Mouse (Mus musculus): ENCODE measurements around the gene Ovol3. TPM values are rescaled to one million over a fixed set of nuclear protein-coding genes. Genes with fewer than 3 reads are reported as not detected.

The Ovol3 gene
- polyA plus RNA-seq, 1 experiment from 2014 or later, result not detected

Other genes starting within 250 kb of the Ovol3 start
- gene Zfp14, start 184.3 kb downstream of the Ovol3 start, polyA plus RNA-seq (2015; fragmentation: Nextera tagmentation; extraction: Ambion mirVana), result 13.4 and 13.7 TPM in 2 replicates
- 10.2 and 13.4 TPM in 2 replicates for gene Zfp82, start 162.8 kb downstream of the Ovol3 start, polyA plus RNA-seq (2015; fragmentation: Nextera tagmentation; extraction: Ambion mirVana)
- gene Gm26920, start 145.3 kb downstream of the Ovol3 start, polyA plus RNA-seq (2015; fragmentation: Nextera tagmentation; extraction: Ambion mirVana), result 2.0 and 3.2 TPM in 2 replicates
- 18.1 and 18.7 TPM in 2 replicates for gene Zfp566, start 145.2 kb downstream of the Ovol3 start, polyA plus RNA-seq (2015; fragmentation: Nextera tagmentation; extraction: Ambion mirVana)
- gene Zfp260, start 140.9 kb downstream of the Ovol3 start, polyA plus RNA-seq (2015; fragmentation: Nextera tagmentation; extraction: Ambion mirVana), result 79.5 and 87.9 TPM in 2 replicates
- gene Zfp382, start 113.8 kb downstream of the Ovol3 start, polyA plus RNA-seq (2015; fragmentation: Nextera tagmentation; extraction: Ambion mirVana), result 24.5 and 26.6 TPM in 2 replicates
- gene Zfp146, start 66.0 kb downstream of the Ovol3 start, polyA plus RNA-seq (2015; fragmentation: Nextera tagmentation; extraction: Ambion mirVana), result 10.8 and 13.4 TPM in 2 replicates
- gene Cox7a1, start 51.6 kb downstream of the Ovol3 start, polyA plus RNA-seq (2015; fragmentation: Nextera tagmentation; extraction: Ambion mirVana), result 5.9 and 8.5 TPM in 2 replicates
- gene Capns1, start 36.9 kb downstream of the Ovol3 start, polyA plus RNA-seq (2015; fragmentation: Nextera tagmentation; extraction: Ambion mirVana), result 64.8 and 65.3 TPM in 2 replicates
- gene Polr2i, start 3.8 kb downstream of the Ovol3 start, polyA plus RNA-seq (2015; fragmentation: Nextera tagmentation; extraction: Ambion mirVana), result 158 and 166 TPM in 2 replicates
- 436 and 442 TPM in 2 replicates for gene Tbcb, start 3.5 kb downstream of the Ovol3 start, polyA plus RNA-seq (2015; fragmentation: Nextera tagmentation; extraction: Ambion mirVana)
- 0.51 and 1.3 TPM in 2 replicates for gene Thap8, start 44.4 kb upstream of the Ovol3 start, polyA plus RNA-seq (2015; fragmentation: Nextera tagmentation; extraction: Ambion mirVana)
- 3.8 and 4.0 TPM in 2 replicates for gene Wdr62, start 44.7 kb upstream of the Ovol3 start, polyA plus RNA-seq (2015; fragmentation: Nextera tagmentation; extraction: Ambion mirVana)
- 100 and 124 TPM in 2 replicates for gene Clip3, start 56.0 kb upstream of the Ovol3 start, polyA plus RNA-seq (2015; fragmentation: Nextera tagmentation; extraction: Ambion mirVana)
- gene Alkbh6, start 73.0 kb upstream of the Ovol3 start, polyA plus RNA-seq (2015; fragmentation: Nextera tagmentation; extraction: Ambion mirVana), result 120 and 127 TPM in 2 replicates
- gene Syne4, start 79.1 kb upstream of the Ovol3 start, polyA plus RNA-seq (2015; fragmentation: Nextera tagmentation; extraction: Ambion mirVana), result 13.4 and 16.0 TPM in 2 replicates
- not detected in 2 replicates for gene E130208F15Rik, start 86.0 kb upstream of the Ovol3 start, polyA plus RNA-seq (2015; fragmentation: Nextera tagmentation; extraction: Ambion mirVana)
- gene Sdhaf1, start 88.2 kb upstream of the Ovol3 start, polyA plus RNA-seq (2015; fragmentation: Nextera tagmentation; extraction: Ambion mirVana), result 15.2 and 16.9 TPM in 2 replicates
- 15.2 and 15.7 TPM in 2 replicates for gene Lrfn3, start 127.0 kb upstream of the Ovol3 start, polyA plus RNA-seq (2015; fragmentation: Nextera tagmentation; extraction: Ambion mirVana)
- 15.3 and 23.5 TPM in 2 replicates for gene Tyrobp, start 178.0 kb upstream of the Ovol3 start, polyA plus RNA-seq (2015; fragmentation: Nextera tagmentation; extraction: Ambion mirVana)
- not detected in 2 replicates for gene Hcst, start 184.1 kb upstream of the Ovol3 start, polyA plus RNA-seq (2015; fragmentation: Nextera tagmentation; extraction: Ambion mirVana)
- gene Nfkbid, start 186.0 kb upstream of the Ovol3 start, polyA plus RNA-seq (2015; fragmentation: Nextera tagmentation; extraction: Ambion mirVana), result 2.7 and 2.9 TPM in 2 replicates
- 761 and 788 TPM in 2 replicates for gene Aplp1, start 209.8 kb upstream of the Ovol3 start, polyA plus RNA-seq (2015; fragmentation: Nextera tagmentation; extraction: Ambion mirVana)
- 0.67 and 0.73 TPM in 2 replicates for gene Kirrel2, start 222.0 kb upstream of the Ovol3 start, polyA plus RNA-seq (2015; fragmentation: Nextera tagmentation; extraction: Ambion mirVana)
- gene Nphs1, start 222.6 kb upstream of the Ovol3 start, polyA plus RNA-seq (2015; fragmentation: Nextera tagmentation; extraction: Ambion mirVana), result 0.46 and 0.50 TPM in 2 replicates